Mouse (Mus musculus): ENCODE results near the gene Polr3k. TPM values are rescaled to one million over a fixed set of nuclear protein-coding genes. Genes with fewer than 3 reads are reported as not detected.

Polr3k gene
- polyA plus RNA-seq, 1 experiment from 2014 or later = 55.4 TPM

DNA sequence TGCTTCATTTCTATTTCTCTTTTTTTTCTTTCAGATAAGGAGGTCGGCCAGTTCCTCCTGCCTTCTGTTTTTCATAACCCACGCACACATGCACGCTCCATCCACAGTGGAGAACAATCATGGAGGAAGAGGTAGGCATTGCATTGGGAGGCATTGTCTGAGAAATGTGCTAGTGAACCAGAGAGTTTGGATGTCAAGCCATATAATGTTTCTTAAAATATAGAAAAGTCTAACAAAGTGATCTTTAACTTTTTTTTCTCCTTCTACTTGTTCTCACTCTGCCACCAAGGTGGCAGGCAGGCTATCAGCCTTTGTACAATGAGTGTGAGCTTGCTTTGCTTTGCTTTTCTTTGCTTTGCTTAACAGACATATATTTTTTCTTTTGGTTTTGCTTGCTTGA, 53.7 kb downstream of the Polr3k start:
- H3K27me3 ChIP-seq (ENCODE audit: insufficient read depth, low read length) = no peaks in the 10 kb centered on the region
- H3K4me2 ChIP-seq (ENCODE audit: low read length) = no peak overlapping the region
- ATAC-seq (replicated peaks; ENCODE audit: low FRiP score, low read depth) (no peak), DNase-seq (ENCODE audit: low spot score) (peak; percentile 73)
- no peaks in the 10 kb centered on the region for H3K36me3 ChIP-seq (ENCODE audit: insufficient read depth, low read length)
- H3K9ac ChIP-seq (ENCODE audit: low read depth, low read length) = no peak overlapping the region
- TF ChIP-seq CTCF (IDR thresholded peaks at IDR 0.05; ENCODE audit: low read depth) = no peak
- no peaks in the 10 kb centered on the region for H3K9me3 ChIP-seq (replicated peaks; ENCODE audit: low read length)
- WGBS = 51% methylated on average over 3 of the region's 3 CpGs
- H3K4me3 ChIP-seq (replicated peaks; ENCODE audit: low read depth, low read length) = no peak overlapping the region
- H3K27ac ChIP-seq = no peak overlapping the region
- H3K4me1 ChIP-seq (replicated peaks; ENCODE audit: insufficient read depth, low read length) = no peaks in the 10 kb centered on the region

GRCm38 (mm10) chr2:181918501-181918900, 54.4 kb downstream of the Polr3k start:
- no peak overlapping the region for H3K9ac ChIP-seq (ENCODE audit: low read depth, low read length)
- no peaks in the 10 kb centered on the region for H3K27me3 ChIP-seq (ENCODE audit: insufficient read depth, low read length)
- no peaks in the 10 kb centered on the region for H3K4me1 ChIP-seq (replicated peaks; ENCODE audit: insufficient read depth, low read length)
- H3K9me3 ChIP-seq (replicated peaks; ENCODE audit: low read length) = no peaks in the 10 kb centered on the region
- no peaks in the 10 kb centered on the region for H3K36me3 ChIP-seq (ENCODE audit: insufficient read depth, low read length)
- TF ChIP-seq CTCF (IDR thresholded peaks at IDR 0.05; ENCODE audit: low read depth) = no peak
- ATAC-seq (replicated peaks; ENCODE audit: low FRiP score, low read depth) (peak; percentile 91), DNase-seq (ENCODE audit: low spot score) (peak; percentile 47)
- no peak overlapping the region for H3K4me3 ChIP-seq (replicated peaks; ENCODE audit: low read depth, low read length)
- H3K27ac ChIP-seq = no peak overlapping the region
- no peak overlapping the region for H3K4me2 ChIP-seq (ENCODE audit: low read length)
- WGBS = 51% methylated on average over 3 of the region's 3 CpGs

Other genes starting within 250 kb of the Polr3k start
- not detected in 2 replicates for gene Gm29797, start 207.3 kb upstream of the Polr3k start, polyA plus RNA-seq (2015; fragmentation: Nextera tagmentation; extraction: Ambion mirVana)
- 56.6 and 62.2 TPM in 2 replicates for gene Sox18, start 192.7 kb upstream of the Polr3k start, polyA plus RNA-seq (2015; fragmentation: Nextera tagmentation; extraction: Ambion mirVana)
- gene Tcea2, start 184.0 kb upstream of the Polr3k start, polyA plus RNA-seq (2015; fragmentation: Nextera tagmentation; extraction: Ambion mirVana) = 22.6 and 23.4 TPM in 2 replicates
- gene Rgs19, start 170.4 kb upstream of the Polr3k start, polyA plus RNA-seq (2015; fragmentation: Nextera tagmentation; extraction: Ambion mirVana) = 38.9 and 41.7 TPM in 2 replicates
- not detected in 2 replicates for gene Lkaaear1, start 165.9 kb upstream of the Polr3k start, polyA plus RNA-seq (2015; fragmentation: Nextera tagmentation; extraction: Ambion mirVana)
- gene Oprl1, start 149.3 kb upstream of the Polr3k start, polyA plus RNA-seq (2015; fragmentation: Nextera tagmentation; extraction: Ambion mirVana) = 0.19 and 0.25 TPM in 2 replicates
- gene Myt1, start 101.0 kb upstream of the Polr3k start, polyA plus RNA-seq (2015; fragmentation: Nextera tagmentation; extraction: Ambion mirVana) = not detected in 2 replicates
- 39.5 and 41.7 TPM in 2 replicates for gene Pcmtd2, start 26.5 kb upstream of the Polr3k start, polyA plus RNA-seq (2015; fragmentation: Nextera tagmentation; extraction: Ambion mirVana)
- not detected in 2 replicates for gene Gm14496, start 126.8 kb downstream of the Polr3k start, polyA plus RNA-seq (2015; fragmentation: Nextera tagmentation; extraction: Ambion mirVana)